Mouse (Mus musculus) brain, embryonic 14.5 days (tissue): ENCODE results near the gene Nceh1.

Experiments used
- CTCF ChIP-seq: fragments of 200-500 bp; IDR thresholded peaks from 2 replicates; pipeline ENCODE4 v1.5.1; 2012; ENCODE audit warnings: inconsistent platforms, mild to moderate bottlenecking, moderate library complexity, borderline replicate concordance; ENCODE audit not compliant: insufficient read depth, insufficient read length; ENCODE audit errors: extremely low read depth
- POLR2A ChIP-seq: fragments of 200-500 bp; IDR thresholded peaks from 2 replicates; pipeline ENCODE4 v1.6.1; 2012; ENCODE audit warnings: mild to moderate bottlenecking, inconsistent platforms, borderline replicate concordance; ENCODE audit not compliant: poor library complexity, insufficient read depth, insufficient read length, severe bottlenecking; ENCODE audit errors: extremely low read depth

DNA sequence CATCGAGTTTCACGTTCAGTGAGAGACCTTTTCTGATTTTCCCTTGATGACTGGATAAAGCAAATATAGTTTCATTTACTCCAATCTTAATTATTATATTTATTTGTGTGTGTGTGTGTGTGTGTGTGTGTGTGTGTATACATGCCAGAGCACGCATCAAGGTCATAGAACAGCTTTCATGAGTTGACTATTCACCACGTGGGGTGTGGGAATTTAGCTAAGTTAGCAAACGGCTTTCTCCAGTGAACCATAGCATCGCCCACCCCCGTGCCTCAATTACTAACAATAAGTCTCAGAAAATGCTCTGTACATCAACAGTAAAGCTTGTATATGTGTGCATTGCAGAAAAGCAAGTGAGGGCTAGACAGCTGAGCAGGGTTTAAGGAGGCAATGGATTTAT, 101.0 kb downstream of the Nceh1 start:
- TF ChIP-seq POLR2A (no peak), CTCF (no peak)
